Mouse (Mus musculus) left cerebral cortex, adult 2 months (tissue): Measurements from ENCODE around the gene Pik3ap1. TPM values are rescaled to one million over a fixed set of nuclear protein-coding genes. Genes with fewer than 3 reads are reported as not detected.
A peak's percentile ranks its signal among the peaks of the same experiment; 100 is the strongest.
"Not testable (repeated sequence)": the region's sequence is repeated elsewhere in the genome, so short reads cannot be mapped to it uniquely, and the experiment has no call there.

ENCODE experiments used
- DNase-seq, 2 experiments: peaks; one replicate each; pipeline ENCODE4 v3.0.0; 2021 to 2022; ENCODE audit warnings: low spot score in 2 of 2, mixed read lengths in 1 of 2; ENCODE audit errors: extremely low spot score in 1 of 2
- H3K27ac ChIP-seq: fragments of 200-600 bp; 2 replicates; pipeline ENCODE4 v1.8.1; 2022
- H3K4me3 ChIP-seq: fragments of 200-600 bp; 2 replicates; pipeline ENCODE4 v1.8.1; 2022
- CTCF ChIP-seq: fragments of 200-600 bp; IDR thresholded peaks from 2 replicates; pipeline ENCODE4 v1.8.1; 2022; ENCODE audit warnings: antibody characterized with exemption, mild to moderate bottlenecking, moderate library complexity
- intact Hi-C: fragments of 180-260 bp; cut with DNase I; formaldehyde crosslinking; loops from one replicate; pipeline ENCODE4 v1.15.1; 2025
- long read RNA-seq, 2 experiments: library from polyadenylated mRNA; stranded (forward); transcript quantifications; one replicate each; pipeline ENCODE4 v2.0.0; 2021; ENCODE audit warnings: borderline mapping rate in 2 of 2
- total RNA-seq, 2 experiments: library from RNA; stranded (reverse); gene quantifications; 2 replicates each; pipeline ENCODE4 v1.2.3; 2021

Gene Pik3ap1
- total RNA-seq: 1 to 10 TPM; 2.4 to 2.5 TPM
- long read RNA-seq, experiment 1, full-length matches to known transcripts: 4 of 5 reads
- long read RNA-seq, experiment 1, partial matches to known transcripts: 0 of 5 reads
- long read RNA-seq, experiment 1, other reads (novel, unspliced or antisense): 1 of 5 reads
- long read RNA-seq, experiment 2, full-length matches to known transcripts: 2 of 4 reads
- long read RNA-seq, experiment 2, partial matches to known transcripts: 2 of 4 reads
- long read RNA-seq, experiment 2, other reads (novel, unspliced or antisense): 0 of 4 reads

- TF ChIP-seq CTCF: no peak
- intact Hi-C loops: loop anchor here (5.0 kb wide), 1 partner anchor 68 kb away; no protein-coding TSS in a partner anchor
- no peak within 1 kb of the TSS for H3K27ac ChIP-seq
- peak in 1 of 2 experiments; percentile 15 for DNase-seq
- H3K4me3 ChIP-seq: peak within 1 kb of the TSS; percentile 43
These were observed at the start of gene Pik3ap1 for GRCm38 (mm10) chr19:41384922-41385508. TSS of gene Pik3ap1 (minus strand) at chr19:41385102.

- H3K27ac ChIP-seq, intact Hi-C loops, H3K4me3 ChIP-seq, DNase-seq: not testable (repeated sequence)
These were observed 46.7 kb upstream of the Pik3ap1 start for GRCm38 (mm10) chr19:41431512-41432164.

- DNase-seq, H3K4me3 ChIP-seq, intact Hi-C loops: not testable (repeated sequence)
These were observed 41.2 kb upstream of the Pik3ap1 start for GRCm38 (mm10) chr19:41425927-41426772.

GRCm38 (mm10) chr19:41421264-41421663 is 36.4 kb upstream of the Pik3ap1 start:
- intact Hi-C loops: no loop called here
- no peak overlapping the region for H3K4me3 ChIP-seq
- no peak for TF ChIP-seq CTCF
- DNase-seq: no peak
- H3K27ac ChIP-seq: no peak overlapping the region

More at GRCm38 (mm10) chr19:41425927-41426772, 41.2 kb upstream of the Pik3ap1 start:
- H3K27ac ChIP-seq: not testable (repeated sequence)

- intact Hi-C loops: no loop called here
- no peak for TF ChIP-seq CTCF
- no peak overlapping the region for H3K27ac ChIP-seq
- no peak overlapping the region for H3K4me3 ChIP-seq
- DNase-seq: no peak
These were observed 33.9 kb upstream of the Pik3ap1 start for GRCm38 (mm10) chr19:41418786-41419185.

- intact Hi-C loops: no loop called here
- Histone ChIP-seq H3K4me3 (no peak overlapping the region), H3K27ac (no peak overlapping the region)
- no peak for TF ChIP-seq CTCF
- no peak for DNase-seq
These were observed 33.1 kb upstream of the Pik3ap1 start for GRCm38 (mm10) chr19:41417995-41418394.

- no peak for TF ChIP-seq CTCF
- intact Hi-C loops: no loop called here
- Histone ChIP-seq H3K27ac (no peak overlapping the region), H3K4me3 (no peak overlapping the region)
- DNase-seq: no peak
These were observed 31.3 kb upstream of the Pik3ap1 start for GRCm38 (mm10) chr19:41416201-41416600.

- intact Hi-C loops: loop anchor here (5.0 kb wide), 1 partner anchor 55 kb away; no protein-coding TSS in a partner anchor
These were observed 17.7 kb upstream of the Pik3ap1 start for GRCm38 (mm10) chr19:41402603-41403002.

GRCm38 (mm10) chr19:41390856-41391255 is 6.0 kb upstream of the Pik3ap1 start:
- H3K27ac ChIP-seq: no peak overlapping the region
- intact Hi-C loops: no loop called here
- no peak overlapping the region for H3K4me3 ChIP-seq
- DNase-seq: no peak
- no peak for TF ChIP-seq CTCF

More at GRCm38 (mm10) chr19:41402603-41403002, 17.7 kb upstream of the Pik3ap1 start:
- no peak for TF ChIP-seq CTCF
- no peak overlapping the region for H3K4me3 ChIP-seq
- DNase-seq: no peak
- no peak overlapping the region for H3K27ac ChIP-seq

- DNase-seq: no peak
These were observed 4.4 kb upstream of the Pik3ap1 start for GRCm38 (mm10) chr19:41389351-41389750.

GRCm38 (mm10) chr19:41388242-41388641 is 3.3 kb upstream of the Pik3ap1 start:
- no peak overlapping the region for H3K4me3 ChIP-seq
- DNase-seq: no peak
- no peak for TF ChIP-seq CTCF
- intact Hi-C loops: loop anchor here (5.0 kb wide), 1 partner anchor 71 kb away; no protein-coding TSS in a partner anchor
- H3K27ac ChIP-seq: no peak overlapping the region

More at GRCm38 (mm10) chr19:41389351-41389750, 4.4 kb upstream of the Pik3ap1 start:
- Histone ChIP-seq H3K27ac (no peak overlapping the region), H3K4me3 (no peak overlapping the region)
- intact Hi-C loops: loop anchor here (5.0 kb wide), 1 partner anchor 72 kb away; no protein-coding TSS in a partner anchor
- no peak for TF ChIP-seq CTCF
